Comparison of ENCODE assay signal across 17 mouse cellular contexts in the genomic region with DNA sequence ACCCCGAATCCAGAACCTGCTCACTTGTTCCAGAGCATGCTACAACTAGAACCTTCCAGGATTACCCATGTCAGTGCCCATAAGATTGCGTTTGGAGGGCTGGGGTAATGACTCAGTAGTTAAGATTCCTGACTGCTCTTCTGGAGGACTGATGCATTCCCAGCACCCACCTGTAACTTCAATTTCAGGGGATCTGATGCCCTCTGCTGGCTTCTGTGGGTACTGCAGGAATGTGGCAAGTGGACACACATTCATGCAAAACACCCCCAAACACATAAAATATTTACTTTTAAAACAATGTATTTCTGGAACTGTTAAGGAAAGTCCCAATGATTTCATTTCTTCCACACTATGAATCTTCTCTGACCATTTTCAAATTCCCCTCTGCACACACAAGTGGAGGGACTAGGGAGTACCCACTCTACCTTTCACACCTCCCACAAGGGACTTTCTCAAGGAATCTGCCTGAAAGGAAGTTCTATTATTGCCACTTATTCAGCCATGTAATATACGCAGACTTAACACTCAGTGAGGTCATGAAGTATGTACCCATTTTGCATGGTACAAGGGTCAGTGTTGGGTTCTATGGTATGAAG. TPM values are rescaled to one million over a fixed set of nuclear protein-coding genes. Genes with fewer than 3 reads are reported as not detected.
DNase-seq lines count a peak whose midpoint lies in the region; ATAC-seq and TF ChIP-seq lines count a peak whose summit lies in the region.
"Had no signal": no experiment of that assay in that cellular context is flagged by ENCODE, and none has a peak within 500 bp of the region (broad histone marks: within the 10 kb centered on the region; RNA-seq: fewer than 3 reads in every experiment).

No protein-coding gene starts in this region.

- no peak overlapping the region for H3K4me3 ChIP-seq in kidney, postnatal 0 days (replicated peaks; ENCODE audit: low read depth, low read length)
- no peak overlapping the region for H3K4me3 ChIP-seq in E14TG2a.4 (replicated peaks; ENCODE audit: low read length)
- H3K4me3 ChIP-seq: forebrain, embryonic 15.5 days; heart, embryonic 10.5 days; kidney, embryonic 15.5 days; liver, embryonic 12.5 days had no signal

- no peak for ATAC-seq in kidney, postnatal 0 days (replicated peaks; ENCODE audit: low FRiP score, low read depth)
- ATAC-seq: forebrain, embryonic 15.5 days; liver, embryonic 12.5 days had no signal

- TF ChIP-seq POLR2A in brain, embryonic 14.5 days (IDR thresholded peaks at IDR 0.05; ENCODE audit: borderline replicate concordance, extremely low read depth, insufficient read depth, insufficient read length, poor library complexity, severe bottlenecking) = no peak

- no peaks in the 10 kb centered on the region for H3K36me3 ChIP-seq in kidney, postnatal 0 days (ENCODE audit: insufficient read depth, low read length)
- no peaks in the 10 kb centered on the region for H3K36me3 ChIP-seq in E14TG2a.4 (ENCODE audit: insufficient read depth, low read length)
- H3K36me3 ChIP-seq: forebrain, embryonic 15.5 days; heart, embryonic 10.5 days; kidney, embryonic 15.5 days; liver, embryonic 12.5 days had no signal

- TF ChIP-seq CTCF in kidney, postnatal 0 days (IDR thresholded peaks at IDR 0.05; ENCODE audit: low read depth) = peak; percentile 39; the same call in 1 of the 2 replicates
- TF ChIP-seq CTCF in E14TG2a.4 (conservative IDR thresholded peaks at IDR 0.05; ENCODE audit: low read length) = peak; percentile 79
- TF ChIP-seq CTCF in brain, embryonic 14.5 days (IDR thresholded peaks at IDR 0.05; ENCODE audit: borderline replicate concordance, extremely low read depth, insufficient read depth, insufficient read length) = peak; percentile 36; the same call in 1 of the 2 replicates

- 0 out of 2 replicates have a peak, but pooled peaks cover 5% of the 10 kb centered on the region for H3K4me1 ChIP-seq in kidney, postnatal 0 days (replicated peaks; ENCODE audit: insufficient read depth, low read length)
- peaks cover 16% of the 10 kb centered on the region for H3K4me1 ChIP-seq in E14TG2a.4 (replicated peaks; ENCODE audit: low read depth, low read length)
- H3K4me1 ChIP-seq: forebrain, embryonic 15.5 days; liver, embryonic 12.5 days had no signal

- DNase-seq in kidney, postnatal 0 days (ENCODE audit: low spot score) = no peak
- DNase-seq in kidney, adult 9 months = no peak
- DNase-seq in B cell, adult 2 months = peak; percentile 29 to 32
- no peak for DNase-seq in brain, embryonic 14.5 days (ENCODE audit: low read depth)
- DNase-seq in urinary bladder, postnatal 36 days (ENCODE audit: low spot score in 2 of 2) = no peak
- no peak for DNase-seq in neural tube, embryonic 10.5 days (ENCODE audit: extremely low spot score, low spot score)
- DNase-seq: adrenal gland, postnatal 25 days; heart, postnatal 36 days; lung, postnatal 36 days; right cerebral cortex, adult 18-20 months; spleen, adult 18-20 months had no signal

- no peak overlapping the region for H3K9ac ChIP-seq in kidney, postnatal 0 days (ENCODE audit: low read depth, low read length)
- H3K9ac ChIP-seq: forebrain, embryonic 15.5 days; kidney, embryonic 15.5 days; liver, embryonic 12.5 days had no signal

- WGBS in kidney, postnatal 0 days = 92% methylated on average over 3 of the region's 3 CpGs

- no peaks in the 10 kb centered on the region for H3K9me3 ChIP-seq in kidney, postnatal 0 days (replicated peaks; ENCODE audit: low read length)
- peaks cover 8% of the 10 kb centered on the region for H3K9me3 ChIP-seq in E14TG2a.4 (ENCODE audit: low read length)
- H3K9me3 ChIP-seq: forebrain, embryonic 15.5 days; kidney, embryonic 15.5 days had no signal

- H3K27ac ChIP-seq in kidney, postnatal 0 days = no peak overlapping the region
- H3K27ac ChIP-seq: forebrain, embryonic 15.5 days; heart, embryonic 10.5 days; kidney, embryonic 15.5 days; liver, embryonic 12.5 days had no signal

- no peak overlapping the region for H3K4me2 ChIP-seq in kidney, postnatal 0 days (ENCODE audit: low read length)
- H3K4me2 ChIP-seq: forebrain, embryonic 15.5 days; kidney, embryonic 15.5 days; liver, embryonic 12.5 days; midbrain, embryonic 11.5 days had no signal

- no peaks in the 10 kb centered on the region for H3K27me3 ChIP-seq in kidney, postnatal 0 days (ENCODE audit: insufficient read depth, low read length)
- H3K27me3 ChIP-seq in E14TG2a.4 (ENCODE audit: insufficient read depth, low read length) = peaks cover 14% of the 10 kb centered on the region; the same call in 1 of the 2 replicates
- H3K27me3 ChIP-seq: forebrain, embryonic 15.5 days; kidney, embryonic 15.5 days; liver, embryonic 12.5 days had no signal

RNA-seq across cellular contexts. Expression of a gene that starts 48.2 kb away (rescaled TPM):
- 60.4 and 70.3 TPM in 2 replicates for polyA plus RNA-seq in kidney, postnatal 0 days (2015; fragmentation: Nextera tagmentation; extraction: Ambion mirVana)
- 39.9 and 40.8 TPM in 2 replicates for polyA plus RNA-seq in brain, embryonic 14.5 days (2012; rRNA removed)

Comparison
In these comparisons a context has a peak if more than half of its experiments do, and no peak if none do; other contexts are left out.
1. DNase-seq: peak in B cell, adult 2 months (2 of 2); none in kidney, postnatal 0 days (single experiment), kidney, adult 9 months (single experiment), brain, embryonic 14.5 days (single experiment), urinary bladder, postnatal 36 days (0 of 2) and neural tube, embryonic 10.5 days (single experiment).
2. Peak in every context shown above with its lines, with median percentiles within 50 percentile points of each other: CTCF ChIP-seq.